Mouse (Mus musculus): ENCODE results near the gene Tmem167.

DNA sequence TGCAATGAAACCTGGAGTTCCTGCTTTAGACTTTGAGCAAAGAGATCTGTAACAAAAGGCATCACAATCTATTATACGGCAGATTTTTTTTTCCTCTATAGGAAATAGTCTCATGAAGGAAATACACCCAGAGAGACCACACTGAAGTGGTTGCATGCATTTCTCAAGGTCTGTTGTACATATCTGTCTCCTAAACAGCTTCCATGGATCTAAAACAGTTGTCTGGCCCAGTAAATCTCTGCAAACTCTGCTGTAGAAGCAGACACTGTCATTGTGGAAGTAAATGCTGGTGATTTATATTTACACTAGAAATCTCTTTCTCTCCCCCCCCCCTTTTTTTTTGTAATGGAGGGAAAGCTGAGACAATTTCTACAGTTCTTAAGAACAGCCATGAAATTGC, 99.1 kb downstream of the Tmem167 start:
- no peak for TF ChIP-seq CTCF (IDR thresholded peaks at IDR 0.05; ENCODE audit: low read depth)
- no peak for TF ChIP-seq EP300 (IDR thresholded peaks at IDR 0.05; ENCODE audit: low read depth)
